Mouse (Mus musculus): ENCODE measurements around the gene Micu1. TPM values are rescaled to one million over a fixed set of nuclear protein-coding genes. Genes with fewer than 3 reads are reported as not detected.
A peak's percentile ranks its signal among the peaks of the same experiment; 100 is the strongest.
"Not testable (repeated sequence)": the region's sequence is repeated elsewhere in the genome, so short reads cannot be mapped to it uniquely, and the experiment has no call there.

The Micu1 gene
- total RNA-seq, 2 experiments from 2014 or later = 121 to 128 TPM

GRCm38 (mm10) chr10:59844686-59845085 is 142.4 kb downstream of the Micu1 start:
- no peak for DNase-seq (ENCODE audit: low spot score in 2 of 2)

GRCm38 (mm10) chr10:59846416-59846815 is 144.1 kb downstream of the Micu1 start:
- DNase-seq (ENCODE audit: low spot score in 2 of 2) = no peak

- no peak for DNase-seq (ENCODE audit: low spot score in 2 of 2)
Measured at GRCm38 (mm10) chr10:59848079-59848877, 146.0 kb downstream of the Micu1 start.

GRCm38 (mm10) chr10:59848953-59849352 is 146.7 kb downstream of the Micu1 start:
- no peak for DNase-seq (ENCODE audit: low spot score in 2 of 2)

- no peak for DNase-seq (ENCODE audit: low spot score in 2 of 2)
Measured at GRCm38 (mm10) chr10:59849371-59849770, 147.1 kb downstream of the Micu1 start.

GRCm38 (mm10) chr10:59857157-59857556 is 154.9 kb downstream of the Micu1 start:
- no peak for DNase-seq (ENCODE audit: low spot score in 2 of 2)

- DNase-seq (ENCODE audit: low spot score in 2 of 2) = no peak
Measured at GRCm38 (mm10) chr10:59860684-59861083, 158.4 kb downstream of the Micu1 start.

GRCm38 (mm10) chr10:59861201-59861600 is 158.9 kb downstream of the Micu1 start:
- no peak for DNase-seq (ENCODE audit: low spot score in 2 of 2)

GRCm38 (mm10) chr10:59862816-59863440 is 160.7 kb downstream of the Micu1 start:
- no peak for DNase-seq (ENCODE audit: low spot score in 2 of 2)

GRCm38 (mm10) chr10:59863620-59864019 is 161.3 kb downstream of the Micu1 start:
- no peak for DNase-seq (ENCODE audit: low spot score in 2 of 2)

GRCm38 (mm10) chr10:59864232-59864875 is 162.1 kb downstream of the Micu1 start:
- no peak for DNase-seq (ENCODE audit: low spot score in 2 of 2)

- DNase-seq (ENCODE audit: low spot score in 2 of 2) = peak; percentile 72 to 82
Measured at GRCm38 (mm10) chr10:59864884-59865726, 162.8 kb downstream of the Micu1 start.

- DNase-seq (ENCODE audit: low spot score in 2 of 2) = no peak
Measured at GRCm38 (mm10) chr10:59868266-59868665, 166.0 kb downstream of the Micu1 start.

- no peak for DNase-seq (ENCODE audit: low spot score in 2 of 2)
Measured at GRCm38 (mm10) chr10:59870038-59870437, 167.8 kb downstream of the Micu1 start.

GRCm38 (mm10) chr10:59872651-59873050 is 170.4 kb downstream of the Micu1 start:
- DNase-seq (ENCODE audit: low spot score in 2 of 2) = not testable (repeated sequence)

GRCm38 (mm10) chr10:59873206-59873605 is 170.9 kb downstream of the Micu1 start:
- no peak for DNase-seq (ENCODE audit: low spot score in 2 of 2)

GRCm38 (mm10) chr10:59873613-59874012 is 171.3 kb downstream of the Micu1 start:
- no peak for DNase-seq (ENCODE audit: low spot score in 2 of 2)

GRCm38 (mm10) chr10:59875396-59875795 is 173.1 kb downstream of the Micu1 start:
- DNase-seq (ENCODE audit: low spot score in 2 of 2) = no peak

- not testable (repeated sequence) for DNase-seq (ENCODE audit: low spot score in 2 of 2)
Measured at GRCm38 (mm10) chr10:59876698-59877097, 174.4 kb downstream of the Micu1 start.

GRCm38 (mm10) chr10:59877421-59878117 is 175.3 kb downstream of the Micu1 start:
- no peak for DNase-seq (ENCODE audit: low spot score in 2 of 2)

GRCm38 (mm10) chr10:59878823-59879222 is 176.5 kb downstream of the Micu1 start:
- no peak for DNase-seq (ENCODE audit: low spot score in 2 of 2)

All from gastrocnemius, postnatal 4 days (tissue).